Mouse (Mus musculus): ENCODE data around the gene Prdm5. TPM values are rescaled to one million over a fixed set of nuclear protein-coding genes. Genes with fewer than 3 reads are reported as not detected.

Prdm5 gene
- polyA plus RNA-seq, 1 experiment from 2014 or later = 19.8 TPM

DNA sequence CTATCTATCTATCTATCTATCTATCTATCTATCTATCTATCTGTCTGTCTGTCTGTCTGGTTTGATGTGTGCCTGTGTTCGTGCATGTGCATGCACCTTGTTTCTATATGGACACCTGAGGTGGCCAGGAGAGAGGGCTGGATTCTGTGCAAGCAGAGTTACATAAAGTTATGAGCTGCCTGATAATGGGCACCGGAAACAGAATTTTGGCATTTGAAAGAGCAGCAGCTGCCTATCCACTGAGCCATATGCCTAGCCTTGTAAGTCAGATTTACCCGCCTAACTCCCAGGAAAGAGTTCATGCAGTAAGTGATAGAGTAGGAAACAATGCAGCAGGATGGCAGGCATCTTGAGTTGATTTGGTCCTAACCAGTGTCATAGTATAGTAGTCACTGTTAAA lies 71.4 kb downstream of the Prdm5 start:
- Histone ChIP-seq H3K4me1 (ENCODE audit: control insufficient read depth, insufficient read depth, low read length) (no peaks in the 10 kb centered on the region), H3K9me3 (ENCODE audit: control insufficient read depth, low read length) (no peaks in the 10 kb centered on the region), H3K36me3 (ENCODE audit: control insufficient read depth, insufficient read depth, low read length) (no peaks in the 10 kb centered on the region), H3K27me3 (ENCODE audit: control insufficient read depth, insufficient read depth, low read length) (no peaks in the 10 kb centered on the region), H3K4me3 (ENCODE audit: low read length) (no peak overlapping the region), H3K27ac (ENCODE audit: low read depth, low read length) (no peak overlapping the region), H3K9ac (ENCODE audit: low read depth, low read length) (no peak overlapping the region), H3K4me2 (replicated peaks; ENCODE audit: low read depth, low read length) (no peak overlapping the region)
- WGBS = 89% methylated on average over 3 of the region's 3 CpGs
- ATAC-seq (ENCODE audit: low FRiP score, low TSS enrichment) = no peak

DNA sequence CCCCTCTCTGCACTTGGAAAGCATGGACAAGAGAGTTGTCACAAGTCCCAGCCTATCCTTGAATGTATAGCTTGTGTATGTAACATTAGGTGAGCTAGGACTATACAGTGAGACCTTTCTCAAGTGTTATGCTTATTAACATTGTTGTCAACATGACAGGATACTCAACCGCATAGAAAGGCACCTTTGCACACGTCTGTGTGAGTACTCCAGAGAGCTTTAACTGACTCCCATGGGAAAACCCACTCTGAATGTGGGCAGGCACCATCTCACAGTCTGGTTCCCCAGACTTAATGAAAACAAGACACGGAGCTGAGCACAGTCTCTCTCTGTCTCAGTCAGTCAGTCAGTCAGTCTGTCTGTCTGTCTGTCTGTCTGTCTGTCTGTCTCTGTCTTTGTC lies 75.2 kb downstream of the Prdm5 start:
- Histone ChIP-seq H3K27me3 (ENCODE audit: control insufficient read depth, insufficient read depth, low read length) (no peaks in the 10 kb centered on the region), H3K9ac (ENCODE audit: low read depth, low read length) (no peak overlapping the region), H3K36me3 (ENCODE audit: control insufficient read depth, insufficient read depth, low read length) (no peaks in the 10 kb centered on the region), H3K4me3 (ENCODE audit: low read length) (no peak overlapping the region), H3K4me2 (replicated peaks; ENCODE audit: low read depth, low read length) (no peak overlapping the region), H3K9me3 (ENCODE audit: control insufficient read depth, low read length) (no peaks in the 10 kb centered on the region), H3K27ac (ENCODE audit: low read depth, low read length) (no peak overlapping the region), H3K4me1 (ENCODE audit: control insufficient read depth, insufficient read depth, low read length) (no peaks in the 10 kb centered on the region)
- no peak for ATAC-seq (ENCODE audit: low FRiP score, low TSS enrichment)
- 75% methylated on average over 3 of the region's 3 CpGs for WGBS

DNA sequence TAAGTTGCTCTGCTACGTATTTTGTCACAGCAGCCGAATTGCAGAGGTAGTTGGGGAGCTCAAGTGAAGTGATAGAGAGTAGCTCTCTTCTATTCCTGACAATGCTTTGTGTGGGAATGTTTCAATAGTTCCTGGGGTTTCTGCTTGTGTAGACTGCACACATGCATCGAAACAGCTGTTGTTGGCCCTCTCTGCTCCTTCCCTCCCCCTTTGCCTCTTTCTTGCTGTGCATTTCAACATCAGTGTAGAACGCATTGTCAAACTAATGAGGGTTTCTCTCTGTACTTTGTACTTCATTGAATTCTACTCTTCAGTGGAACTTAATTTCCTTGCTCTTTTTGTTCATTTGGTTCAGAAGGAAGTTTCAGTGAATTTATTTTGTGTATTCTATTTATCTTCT lies 75.8 kb downstream of the Prdm5 start:
- no peak overlapping the region for H3K4me2 ChIP-seq (replicated peaks; ENCODE audit: low read depth, low read length)
- no peak for ATAC-seq (ENCODE audit: low FRiP score, low TSS enrichment)
- no peaks in the 10 kb centered on the region for H3K27me3 ChIP-seq (ENCODE audit: control insufficient read depth, insufficient read depth, low read length)
- 91% methylated on average over 4 of the region's 4 CpGs for WGBS
- H3K9me3 ChIP-seq (ENCODE audit: control insufficient read depth, low read length) = no peaks in the 10 kb centered on the region
- H3K36me3 ChIP-seq (ENCODE audit: control insufficient read depth, insufficient read depth, low read length) = no peaks in the 10 kb centered on the region
- no peak overlapping the region for H3K9ac ChIP-seq (ENCODE audit: low read depth, low read length)
- no peak overlapping the region for H3K27ac ChIP-seq (ENCODE audit: low read depth, low read length)
- no peaks in the 10 kb centered on the region for H3K4me1 ChIP-seq (ENCODE audit: control insufficient read depth, insufficient read depth, low read length)
- no peak overlapping the region for H3K4me3 ChIP-seq (ENCODE audit: low read length)

DNA sequence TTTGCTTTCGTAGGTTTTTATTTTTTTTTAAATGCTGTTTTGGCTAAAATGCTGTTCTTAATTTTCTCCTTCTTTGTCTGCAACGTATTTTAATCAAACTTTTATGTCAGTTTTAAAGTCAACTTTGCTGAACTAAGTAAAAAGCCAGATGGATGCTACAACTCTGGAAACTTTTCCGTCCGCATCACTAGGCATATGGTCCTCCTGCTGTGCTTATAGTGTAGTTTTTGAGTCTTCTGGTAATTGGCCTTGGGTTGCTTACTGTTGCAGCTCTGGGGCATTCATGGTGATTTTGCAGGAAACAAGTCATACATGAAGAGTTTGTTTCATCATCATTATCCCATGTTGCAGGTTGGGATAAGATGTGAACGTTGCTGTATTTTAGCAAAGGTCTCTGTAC lies 81.8 kb downstream of the Prdm5 start:
- Histone ChIP-seq H3K4me2 (replicated peaks; ENCODE audit: low read depth, low read length) (no peak overlapping the region), H3K27me3 (ENCODE audit: control insufficient read depth, insufficient read depth, low read length) (no peaks in the 10 kb centered on the region), H3K9me3 (ENCODE audit: control insufficient read depth, low read length) (no peaks in the 10 kb centered on the region), H3K9ac (ENCODE audit: low read depth, low read length) (no peak overlapping the region), H3K27ac (ENCODE audit: low read depth, low read length) (no peak overlapping the region), H3K4me3 (ENCODE audit: low read length) (no peak overlapping the region), H3K36me3 (ENCODE audit: control insufficient read depth, insufficient read depth, low read length) (no peaks in the 10 kb centered on the region; the same call in 1 of the 2 replicates), H3K4me1 (ENCODE audit: control insufficient read depth, insufficient read depth, low read length) (no peaks in the 10 kb centered on the region)
- WGBS = 94% methylated on average over 5 of the region's 5 CpGs
- ATAC-seq (ENCODE audit: low FRiP score, low TSS enrichment) = no peak

DNA sequence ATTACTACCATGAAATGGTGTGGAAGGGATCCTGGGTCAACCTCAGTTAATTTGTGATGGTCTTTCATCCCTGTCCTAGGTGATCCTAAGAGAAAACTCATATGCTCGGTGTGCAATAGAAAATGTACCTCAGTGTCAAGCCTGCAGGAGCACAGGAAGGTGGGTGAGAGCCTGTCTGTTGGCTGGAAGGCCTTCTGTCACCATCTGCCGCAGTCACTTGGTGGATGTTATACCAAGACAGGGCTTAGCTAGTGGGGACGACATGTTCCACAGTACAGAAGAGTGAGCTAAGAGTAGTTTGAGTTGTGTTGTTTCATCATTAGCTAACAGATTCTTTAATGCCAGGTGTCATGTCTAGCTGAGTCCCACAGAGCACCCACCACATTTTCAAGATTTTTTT lies 84.0 kb downstream of the Prdm5 start:
- no peaks in the 10 kb centered on the region for H3K27me3 ChIP-seq (ENCODE audit: control insufficient read depth, insufficient read depth, low read length)
- no peak overlapping the region for H3K4me3 ChIP-seq (ENCODE audit: low read length)
- no peaks in the 10 kb centered on the region; the same call in 1 of the 2 replicates for H3K36me3 ChIP-seq (ENCODE audit: control insufficient read depth, insufficient read depth, low read length)
- no peak for ATAC-seq (ENCODE audit: low FRiP score, low TSS enrichment)
- no peak overlapping the region for H3K9ac ChIP-seq (ENCODE audit: low read depth, low read length)
- no peaks in the 10 kb centered on the region for H3K9me3 ChIP-seq (ENCODE audit: control insufficient read depth, low read length)
- H3K27ac ChIP-seq (ENCODE audit: low read depth, low read length) = no peak overlapping the region
- no peak overlapping the region for H3K4me2 ChIP-seq (replicated peaks; ENCODE audit: low read depth, low read length)
- no peaks in the 10 kb centered on the region for H3K4me1 ChIP-seq (ENCODE audit: control insufficient read depth, insufficient read depth, low read length)
- 92% methylated on average over 3 of the region's 3 CpGs for WGBS

DNA sequence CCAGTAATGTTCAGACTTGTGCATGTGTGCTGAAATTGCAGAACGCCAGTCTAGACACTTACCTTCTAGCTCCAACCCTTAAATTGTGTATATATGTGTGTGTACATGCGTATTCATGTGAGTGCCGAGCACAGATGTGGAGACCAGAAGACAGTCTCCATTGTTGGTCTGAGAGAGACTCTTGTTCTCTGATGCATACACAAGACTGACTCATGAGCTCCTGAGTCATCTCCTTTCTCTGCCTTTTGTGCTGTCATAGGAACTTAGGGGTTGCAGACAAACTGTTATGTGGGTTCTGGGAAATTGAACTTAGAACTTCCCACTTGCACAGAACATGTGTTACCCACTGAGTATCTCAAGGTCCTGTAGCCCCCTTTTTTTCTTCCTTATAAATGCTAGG lies 85.4 kb downstream of the Prdm5 start:
- no peaks in the 10 kb centered on the region; the same call in 1 of the 2 replicates for H3K36me3 ChIP-seq (ENCODE audit: control insufficient read depth, insufficient read depth, low read length)
- 94% methylated on average over 3 of the region's 3 CpGs for WGBS
- no peak for ATAC-seq (ENCODE audit: low FRiP score, low TSS enrichment)

DNA sequence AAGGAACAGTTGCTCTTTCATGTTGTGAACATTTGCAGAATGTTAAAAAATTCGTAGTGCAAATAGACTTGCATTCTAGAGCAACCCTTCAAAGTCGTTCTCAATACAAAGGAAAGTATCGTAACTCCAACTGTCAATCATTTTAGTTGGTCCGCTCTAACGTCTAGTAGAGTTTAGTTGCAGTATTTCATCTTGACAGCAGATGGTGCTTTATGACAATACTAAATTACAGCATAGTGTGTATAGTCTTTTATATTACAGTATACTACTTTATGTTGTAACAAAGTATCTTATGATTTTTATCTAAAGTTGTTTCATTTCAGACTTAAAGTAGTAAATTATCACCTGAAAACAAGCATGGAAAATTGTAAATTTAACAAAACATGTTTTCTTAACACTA lies 86.1 kb downstream of the Prdm5 start:
- Histone ChIP-seq H3K27ac (ENCODE audit: low read depth, low read length) (no peak overlapping the region), H3K9ac (ENCODE audit: low read depth, low read length) (no peak overlapping the region), H3K4me3 (ENCODE audit: low read length) (no peak overlapping the region), H3K9me3 (ENCODE audit: control insufficient read depth, low read length) (no peaks in the 10 kb centered on the region), H3K36me3 (ENCODE audit: control insufficient read depth, insufficient read depth, low read length) (no peaks in the 10 kb centered on the region; the same call in 1 of the 2 replicates), H3K27me3 (ENCODE audit: control insufficient read depth, insufficient read depth, low read length) (no peaks in the 10 kb centered on the region), H3K4me1 (ENCODE audit: control insufficient read depth, insufficient read depth, low read length) (no peaks in the 10 kb centered on the region), H3K4me2 (replicated peaks; ENCODE audit: low read depth, low read length) (no peak overlapping the region)
- WGBS = 76% methylated on average over 5 of the region's 5 CpGs
- no peak for ATAC-seq (ENCODE audit: low FRiP score, low TSS enrichment)

More for the DNA sequence above, 85.4 kb downstream of the Prdm5 start:
- no peak overlapping the region for H3K4me2 ChIP-seq (replicated peaks; ENCODE audit: low read depth, low read length)
- no peaks in the 10 kb centered on the region for H3K27me3 ChIP-seq (ENCODE audit: control insufficient read depth, insufficient read depth, low read length)
- H3K9ac ChIP-seq (ENCODE audit: low read depth, low read length) = no peak overlapping the region
- H3K4me3 ChIP-seq (ENCODE audit: low read length) = no peak overlapping the region
- no peak overlapping the region for H3K27ac ChIP-seq (ENCODE audit: low read depth, low read length)
- no peaks in the 10 kb centered on the region for H3K4me1 ChIP-seq (ENCODE audit: control insufficient read depth, insufficient read depth, low read length)
- no peaks in the 10 kb centered on the region for H3K9me3 ChIP-seq (ENCODE audit: control insufficient read depth, low read length)

DNA sequence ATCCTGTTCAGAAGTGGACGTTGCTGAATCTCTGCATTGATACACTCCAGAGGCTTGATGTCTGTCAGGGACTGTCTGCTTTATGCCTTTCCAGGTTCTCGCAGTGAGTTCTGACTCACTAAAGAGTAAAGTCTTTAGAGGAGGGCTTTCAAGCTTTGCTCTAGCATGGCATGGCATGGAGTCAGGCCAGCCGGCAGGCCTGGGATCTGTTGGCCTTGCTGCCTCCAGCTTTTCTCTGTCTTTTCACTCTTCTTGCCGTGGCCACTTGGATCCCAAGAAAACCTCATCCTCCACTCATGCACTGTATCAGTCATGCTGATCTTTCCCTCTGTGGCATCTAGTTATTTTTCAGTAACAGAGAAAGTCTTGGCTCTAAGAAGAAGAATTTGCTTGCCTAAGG lies 87.1 kb downstream of the Prdm5 start:
- whole genome bisulfite sequencing = 93% methylated on average over 4 of the region's 4 CpGs
- Histone ChIP-seq H3K9ac (ENCODE audit: low read depth, low read length) (no peak overlapping the region), H3K36me3 (ENCODE audit: control insufficient read depth, insufficient read depth, low read length) (no peaks in the 10 kb centered on the region; the same call in 1 of the 2 replicates), H3K27ac (ENCODE audit: low read depth, low read length) (no peak overlapping the region), H3K4me3 (ENCODE audit: low read length) (no peak overlapping the region), H3K9me3 (ENCODE audit: control insufficient read depth, low read length) (no peaks in the 10 kb centered on the region), H3K4me1 (ENCODE audit: control insufficient read depth, insufficient read depth, low read length) (no peaks in the 10 kb centered on the region), H3K27me3 (ENCODE audit: control insufficient read depth, insufficient read depth, low read length) (no peaks in the 10 kb centered on the region), H3K4me2 (replicated peaks; ENCODE audit: low read depth, low read length) (no peak overlapping the region)
- ATAC-seq (ENCODE audit: low FRiP score, low TSS enrichment) = no peak

DNA sequence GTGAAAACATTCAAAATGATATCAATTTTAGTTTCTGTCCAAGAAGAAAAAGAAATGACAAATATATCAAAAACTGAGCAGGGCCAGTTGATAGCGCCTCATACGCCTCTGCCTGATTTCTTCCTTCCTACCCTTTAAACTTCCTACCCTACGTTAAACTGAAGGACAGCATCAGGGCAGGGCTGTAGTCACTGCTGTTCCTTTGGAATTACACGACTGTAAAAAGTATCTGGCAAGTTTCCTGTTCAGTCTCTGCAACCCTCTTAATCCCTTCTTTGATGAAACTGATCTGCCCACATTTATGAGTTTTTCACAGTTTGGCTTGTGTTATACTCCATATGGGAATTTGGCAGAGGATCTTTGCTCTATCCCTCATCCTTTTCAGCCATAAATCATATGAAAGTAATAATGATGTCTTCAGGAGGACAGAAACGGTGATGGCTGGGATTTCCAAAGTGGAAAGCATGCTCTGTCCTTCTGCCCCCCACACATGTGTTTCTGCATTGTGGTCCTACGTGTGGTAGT lies 93.0 kb downstream of the Prdm5 start:
- no peak overlapping the region for H3K4me3 ChIP-seq (ENCODE audit: low read length)
- no peak overlapping the region for H3K4me2 ChIP-seq (replicated peaks; ENCODE audit: low read depth, low read length)
- no peaks in the 10 kb centered on the region for H3K4me1 ChIP-seq (ENCODE audit: control insufficient read depth, insufficient read depth, low read length)
- H3K9me3 ChIP-seq (ENCODE audit: control insufficient read depth, low read length) = no peaks in the 10 kb centered on the region
- no peaks in the 10 kb centered on the region for H3K27me3 ChIP-seq (ENCODE audit: control insufficient read depth, insufficient read depth, low read length)
- 46% methylated on average over 6 of the region's 6 CpGs for WGBS
- H3K9ac ChIP-seq (ENCODE audit: low read depth, low read length) = no peak overlapping the region
- H3K36me3 ChIP-seq (ENCODE audit: control insufficient read depth, insufficient read depth, low read length) = no peaks in the 10 kb centered on the region; the same call in 1 of the 2 replicates
- no peak overlapping the region for H3K27ac ChIP-seq (ENCODE audit: low read depth, low read length)
- ATAC-seq (ENCODE audit: low FRiP score, low TSS enrichment) = peak; percentile 52; the same call in 1 of the 2 replicates
